Mouse (Mus musculus) bone marrow, adult 2 months (tissue): Measurements from ENCODE around the gene Glis1.

Source experiments
- CTCF ChIP-seq: fragments of 200-500 bp; IDR thresholded peaks from 2 replicates; pipeline ENCODE4 v1.5.1; 2011; ENCODE audit warnings: low read length, control low read depth; ENCODE audit not compliant: control insufficient read depth, insufficient read depth
- POLR2A ChIP-seq: fragments of 200-500 bp; IDR thresholded peaks from 2 replicates; pipeline ENCODE4 v1.6.1; 2011; ENCODE audit warnings: low read depth, mild to moderate bottlenecking, control low read depth, low read length, borderline replicate concordance; ENCODE audit not compliant: control insufficient read depth

DNA sequence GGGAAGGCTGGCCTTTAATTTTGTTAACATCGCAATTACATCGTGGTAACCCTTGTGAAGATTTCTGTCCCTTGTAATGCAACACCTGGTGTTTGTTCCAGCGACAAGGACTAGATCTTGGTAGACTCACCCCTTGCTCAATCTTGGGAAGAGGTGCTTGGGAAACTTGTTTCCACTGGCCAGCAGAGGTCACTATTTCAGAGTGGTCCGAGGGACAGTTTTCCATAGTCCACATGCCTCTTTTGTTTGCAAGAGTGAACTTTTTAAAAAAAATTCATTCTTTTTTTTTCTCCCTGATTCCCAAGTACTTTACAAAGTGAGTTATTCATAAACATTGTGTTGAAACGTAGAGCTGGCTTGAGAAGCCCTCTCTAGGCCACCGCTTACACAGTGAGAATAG, 12.2 kb upstream of the Glis1 start:
- TF ChIP-seq CTCF (peak; percentile 30), POLR2A (no peak)
